Mouse (Mus musculus): ENCODE results near the gene Tox2. TPM values are rescaled to one million over a fixed set of nuclear protein-coding genes. Genes with fewer than 3 reads are reported as not detected.

The Tox2 gene
- polyA plus RNA-seq, 1 experiment from 2014 or later, result 16.5 TPM

GRCm38 (mm10) chr2:163201897-163202296 lies 1.0 kb upstream of the Tox2 start:
- WGBS, result 55% methylated on average over 8 of the region's 8 CpGs
- ATAC-seq, result no peak
- peaks cover 6% of the 10 kb centered on the region; the same call in 1 of the 2 replicates for H3K9me3 ChIP-seq (replicated peaks; ENCODE audit: control insufficient read depth, low read length)
- no peaks in the 10 kb centered on the region for H3K36me3 ChIP-seq (ENCODE audit: control insufficient read depth, insufficient read depth, low read length)
- H3K4me2 ChIP-seq (ENCODE audit: low read length), result peak overlapping the region; percentile 81; the same call in 1 of the 2 replicates
- H3K4me3 ChIP-seq (ENCODE audit: low read depth, low read length), result no peak overlapping the region
- H3K27me3 ChIP-seq (replicated peaks; ENCODE audit: control insufficient read depth, insufficient read depth, low read length), result peaks cover 3% of the 10 kb centered on the region; the same call in 1 of the 2 replicates
- H3K4me1 ChIP-seq (ENCODE audit: control insufficient read depth, insufficient read depth, low read length), result peaks cover 3% of the 10 kb centered on the region; the same call in 1 of the 2 replicates
- no peak for DNase-seq (ENCODE audit: low spot score)
- H3K27ac ChIP-seq (ENCODE audit: low read depth, low read length), result no peak overlapping the region
- no peak overlapping the region for H3K9ac ChIP-seq (ENCODE audit: low read length)

GRCm38 (mm10) chr2:163202553-163202883 lies 407 bp upstream of the Tox2 start:
- ATAC-seq (no peak; the same call in 1 of the 2 replicates), DNase-seq (ENCODE audit: low spot score) (no peak)
- 6% methylated on average over 4 of the region's 4 CpGs for WGBS
- Histone ChIP-seq H3K27ac (ENCODE audit: low read depth, low read length) (no peak overlapping the region), H3K4me1 (ENCODE audit: control insufficient read depth, insufficient read depth, low read length) (peaks cover 3% of the 10 kb centered on the region; the same call in 1 of the 2 replicates), H3K27me3 (replicated peaks; ENCODE audit: control insufficient read depth, insufficient read depth, low read length) (peaks cover 3% of the 10 kb centered on the region; the same call in 1 of the 2 replicates), H3K36me3 (ENCODE audit: control insufficient read depth, insufficient read depth, low read length) (no peaks in the 10 kb centered on the region), H3K9ac (ENCODE audit: low read length) (peak overlapping the region; percentile 72), H3K4me3 (ENCODE audit: low read depth, low read length) (peak overlapping the region; percentile 55), H3K9me3 (replicated peaks; ENCODE audit: control insufficient read depth, low read length) (peaks cover 6% of the 10 kb centered on the region; the same call in 1 of the 2 replicates), H3K4me2 (ENCODE audit: low read length) (peak overlapping the region; percentile 81)

- Histone ChIP-seq H3K4me3 (ENCODE audit: low read depth, low read length) (peak overlapping the region; percentile 55), H3K9me3 (replicated peaks; ENCODE audit: control insufficient read depth, low read length) (peaks cover 6% of the 10 kb centered on the region; the same call in 1 of the 2 replicates), H3K27me3 (replicated peaks; ENCODE audit: control insufficient read depth, insufficient read depth, low read length) (peaks cover 3% of the 10 kb centered on the region; the same call in 1 of the 2 replicates), H3K27ac (ENCODE audit: low read depth, low read length) (peak overlapping the region; percentile 55), H3K9ac (ENCODE audit: low read length) (peak overlapping the region; percentile 72), H3K4me1 (ENCODE audit: control insufficient read depth, insufficient read depth, low read length) (peaks cover 3% of the 10 kb centered on the region; the same call in 1 of the 2 replicates), H3K4me2 (ENCODE audit: low read length) (peak overlapping the region; percentile 81), H3K36me3 (ENCODE audit: control insufficient read depth, insufficient read depth, low read length) (no peaks in the 10 kb centered on the region)
- peak; percentile 24 for ATAC-seq
- WGBS, result under 1% methylated on average over 75 of the region's 75 CpGs
- peak; percentile 56 for DNase-seq (ENCODE audit: low spot score)
These were observed 966 bp downstream of the Tox2 start for GRCm38 (mm10) chr2:163203635-163204547.

GRCm38 (mm10) chr2:163204548-163205261 lies 1.8 kb downstream of the Tox2 start:
- H3K9me3 ChIP-seq (replicated peaks; ENCODE audit: control insufficient read depth, low read length), result peaks cover 6% of the 10 kb centered on the region; the same call in 1 of the 2 replicates
- peaks cover 3% of the 10 kb centered on the region; the same call in 1 of the 2 replicates for H3K27me3 ChIP-seq (replicated peaks; ENCODE audit: control insufficient read depth, insufficient read depth, low read length)
- H3K4me1 ChIP-seq (ENCODE audit: control insufficient read depth, insufficient read depth, low read length), result peaks cover 3% of the 10 kb centered on the region; the same call in 1 of the 2 replicates
- peak; percentile 56 for DNase-seq (ENCODE audit: low spot score)
- H3K4me3 ChIP-seq (ENCODE audit: low read depth, low read length), result peak overlapping the region; percentile 55
- H3K27ac ChIP-seq (ENCODE audit: low read depth, low read length), result peak overlapping the region; percentile 55
- ATAC-seq, result peak; percentile 47
- H3K9ac ChIP-seq (ENCODE audit: low read length), result peak overlapping the region; percentile 72
- 1% methylated on average over 44 of the region's 45 CpGs for WGBS
- H3K36me3 ChIP-seq (ENCODE audit: control insufficient read depth, insufficient read depth, low read length), result no peaks in the 10 kb centered on the region
- H3K4me2 ChIP-seq (ENCODE audit: low read length), result peak overlapping the region; percentile 81

- no peak overlapping the region for H3K27ac ChIP-seq (ENCODE audit: low read depth, low read length)
- peaks cover 6% of the 10 kb centered on the region; the same call in 1 of the 2 replicates for H3K9me3 ChIP-seq (replicated peaks; ENCODE audit: control insufficient read depth, low read length)
- peak overlapping the region; percentile 55 for H3K4me3 ChIP-seq (ENCODE audit: low read depth, low read length)
- 1% methylated on average over 6 of the region's 6 CpGs for WGBS
- peaks cover 3% of the 10 kb centered on the region; the same call in 1 of the 2 replicates for H3K27me3 ChIP-seq (replicated peaks; ENCODE audit: control insufficient read depth, insufficient read depth, low read length)
- H3K9ac ChIP-seq (ENCODE audit: low read length), result peak overlapping the region; percentile 72
- H3K4me1 ChIP-seq (ENCODE audit: control insufficient read depth, insufficient read depth, low read length), result peaks cover 3% of the 10 kb centered on the region; the same call in 1 of the 2 replicates
- H3K36me3 ChIP-seq (ENCODE audit: control insufficient read depth, insufficient read depth, low read length), result no peaks in the 10 kb centered on the region
- DNase-seq (ENCODE audit: low spot score), result no peak
- no peak for ATAC-seq
- peak overlapping the region; percentile 81 for H3K4me2 ChIP-seq (ENCODE audit: low read length)
These were observed 2.3 kb downstream of the Tox2 start for GRCm38 (mm10) chr2:163205262-163205647.

- Histone ChIP-seq H3K36me3 (ENCODE audit: control insufficient read depth, insufficient read depth, low read length) (no peaks in the 10 kb centered on the region), H3K4me3 (ENCODE audit: low read depth, low read length) (0 out of 2 replicates have a peak overlapping the region, but pooled peaks have one; percentile 55), H3K4me1 (ENCODE audit: control insufficient read depth, insufficient read depth, low read length) (peaks cover 3% of the 10 kb centered on the region; the same call in 1 of the 2 replicates), H3K27me3 (replicated peaks; ENCODE audit: control insufficient read depth, insufficient read depth, low read length) (peaks cover 3% of the 10 kb centered on the region; the same call in 1 of the 2 replicates), H3K9me3 (replicated peaks; ENCODE audit: control insufficient read depth, low read length) (peaks cover 6% of the 10 kb centered on the region; the same call in 1 of the 2 replicates), H3K4me2 (ENCODE audit: low read length) (peak overlapping the region; percentile 81), H3K9ac (ENCODE audit: low read length) (0 out of 2 replicates have a peak overlapping the region, but pooled peaks have one; percentile 9), H3K27ac (ENCODE audit: low read depth, low read length) (no peak overlapping the region)
- DNase-seq (ENCODE audit: low spot score) (peak; percentile 47), ATAC-seq (no peak)
- 48% methylated on average over 17 of the region's 17 CpGs for WGBS
These were observed 3.0 kb downstream of the Tox2 start for GRCm38 (mm10) chr2:163205737-163206490.

- Histone ChIP-seq H3K27me3 (replicated peaks; ENCODE audit: control insufficient read depth, insufficient read depth, low read length) (peaks cover 3% of the 10 kb centered on the region; the same call in 1 of the 2 replicates), H3K36me3 (ENCODE audit: control insufficient read depth, insufficient read depth, low read length) (no peaks in the 10 kb centered on the region), H3K27ac (ENCODE audit: low read depth, low read length) (no peak overlapping the region), H3K4me2 (ENCODE audit: low read length) (no peak overlapping the region), H3K9ac (ENCODE audit: low read length) (no peak overlapping the region), H3K9me3 (replicated peaks; ENCODE audit: control insufficient read depth, low read length) (no peaks in the 10 kb centered on the region), H3K4me1 (ENCODE audit: control insufficient read depth, insufficient read depth, low read length) (peaks cover 3% of the 10 kb centered on the region; the same call in 1 of the 2 replicates), H3K4me3 (ENCODE audit: low read depth, low read length) (no peak overlapping the region)
- 93% methylated on average over 2 of the region's 2 CpGs for WGBS
- no peak for ATAC-seq
- DNase-seq (ENCODE audit: low spot score), result no peak
These were observed 4.4 kb downstream of the Tox2 start for GRCm38 (mm10) chr2:163207315-163207714.

- Histone ChIP-seq H3K27ac (ENCODE audit: low read depth, low read length) (no peak overlapping the region), H3K9ac (ENCODE audit: low read length) (no peak overlapping the region), H3K4me1 (ENCODE audit: control insufficient read depth, insufficient read depth, low read length) (no peaks in the 10 kb centered on the region), H3K4me2 (ENCODE audit: low read length) (no peak overlapping the region), H3K4me3 (ENCODE audit: low read depth, low read length) (no peak overlapping the region), H3K27me3 (replicated peaks; ENCODE audit: control insufficient read depth, insufficient read depth, low read length) (no peaks in the 10 kb centered on the region), H3K9me3 (replicated peaks; ENCODE audit: control insufficient read depth, low read length) (no peaks in the 10 kb centered on the region), H3K36me3 (ENCODE audit: control insufficient read depth, insufficient read depth, low read length) (no peaks in the 10 kb centered on the region)
- ATAC-seq, result no peak
- WGBS, result 81% methylated on average over 8 of the region's 8 CpGs
- DNase-seq (ENCODE audit: low spot score), result no peak
These were observed 6.2 kb downstream of the Tox2 start for GRCm38 (mm10) chr2:163209139-163209538.
